11 mouse cellular contexts compared by ENCODE assay signal in genomic region chr13:71957811-71958351, GRCm38 (mm10). TPM values are rescaled to one million over a fixed set of nuclear protein-coding genes. Genes with fewer than 3 reads are reported as not detected.
DNase-seq lines count a peak whose midpoint lies in the region; ATAC-seq and TF ChIP-seq lines count a peak whose summit lies in the region.
"Had no signal": no experiment of that assay in that cellular context is flagged by ENCODE, and none has a peak within 500 bp of the region (broad histone marks: within the 10 kb centered on the region; RNA-seq: fewer than 3 reads in every experiment).

No protein-coding gene starts in this region.

- H3K27ac ChIP-seq in forebrain, embryonic 13.5 days = no peak overlapping the region
- no peak overlapping the region for H3K27ac ChIP-seq in forebrain, embryonic 11.5 days (ENCODE audit: low read depth, low read length)
- H3K27ac ChIP-seq in lung, embryonic 14.5 days (ENCODE audit: low read depth) = no peak overlapping the region
- no peak overlapping the region for H3K27ac ChIP-seq in limb, embryonic 11.5 days (replicated peaks; ENCODE audit: low read depth, low read length)
- H3K27ac ChIP-seq in neural tube, embryonic 15.5 days (replicated peaks) = no peak overlapping the region
- H3K27ac ChIP-seq: liver, embryonic 14.5 days; stomach, embryonic 15.5 days had no signal

- DNase-seq in forebrain, embryonic 11.5 days (ENCODE audit: low spot score) = no peak
- DNase-seq in lung, embryonic 14.5 days = no peak
- DNase-seq in lung, postnatal 25 days (ENCODE audit: low spot score) = no peak
- DNase-seq in limb, embryonic 11.5 days (ENCODE audit: low spot score) = peak; percentile 58
- DNase-seq in right cerebral cortex, postnatal 25 days = no peak
- DNase-seq: kidney, adult 8-10 months had no signal

- 0 out of 2 replicates have a peak overlapping the region, but pooled peaks have one; percentile 2 for H3K4me2 ChIP-seq in forebrain, embryonic 13.5 days
- no peak overlapping the region for H3K4me2 ChIP-seq in forebrain, embryonic 11.5 days (ENCODE audit: low read depth, low read length, severe bottlenecking)
- H3K4me2 ChIP-seq in lung, embryonic 14.5 days = peak overlapping the region; percentile 62
- no peak overlapping the region for H3K4me2 ChIP-seq in limb, embryonic 11.5 days (ENCODE audit: low read depth, severe bottlenecking)
- peak overlapping the region; percentile 50 for H3K4me2 ChIP-seq in neural tube, embryonic 15.5 days
- H3K4me2 ChIP-seq: stomach, embryonic 15.5 days had no signal

- TF ChIP-seq CTCF in lung, embryonic 14.5 days (IDR thresholded peaks at IDR 0.05; ENCODE audit: low read depth) = no peak

- no peaks in the 10 kb centered on the region for H3K36me3 ChIP-seq in forebrain, embryonic 13.5 days (ENCODE audit: poor library complexity, severe bottlenecking)
- no peaks in the 10 kb centered on the region for H3K36me3 ChIP-seq in forebrain, embryonic 11.5 days (ENCODE audit: control insufficient read depth, insufficient read depth, low read length)
- H3K36me3 ChIP-seq in lung, embryonic 14.5 days (ENCODE audit: insufficient read depth) = peaks cover 15% of the 10 kb centered on the region; the same call in 1 of the 2 replicates
- H3K36me3 ChIP-seq in limb, embryonic 11.5 days (ENCODE audit: control insufficient read depth, insufficient read depth, low read length) = no peaks in the 10 kb centered on the region
- no peaks in the 10 kb centered on the region for H3K36me3 ChIP-seq in neural tube, embryonic 15.5 days
- H3K36me3 ChIP-seq: stomach, embryonic 15.5 days had no signal

- peaks cover 22% of the 10 kb centered on the region for H3K4me1 ChIP-seq in forebrain, embryonic 13.5 days
- H3K4me1 ChIP-seq in forebrain, embryonic 11.5 days (replicated peaks; ENCODE audit: control insufficient read depth, insufficient read depth, low read length) = peaks cover 8% of the 10 kb centered on the region
- H3K4me1 ChIP-seq in lung, embryonic 14.5 days (ENCODE audit: insufficient read depth) = no peaks in the 10 kb centered on the region
- peaks cover 9% of the 10 kb centered on the region for H3K4me1 ChIP-seq in limb, embryonic 11.5 days (ENCODE audit: control insufficient read depth, insufficient read depth, low read length)
- peaks cover 25% of the 10 kb centered on the region for H3K4me1 ChIP-seq in neural tube, embryonic 15.5 days

- no peak overlapping the region for H3K9ac ChIP-seq in forebrain, embryonic 13.5 days
- no peak overlapping the region for H3K9ac ChIP-seq in forebrain, embryonic 11.5 days (ENCODE audit: low read length)
- peak overlapping the region; percentile 87 for H3K9ac ChIP-seq in lung, embryonic 14.5 days
- no peak overlapping the region for H3K9ac ChIP-seq in limb, embryonic 11.5 days (ENCODE audit: low read length)
- no peak overlapping the region for H3K9ac ChIP-seq in neural tube, embryonic 15.5 days (replicated peaks)
- H3K9ac ChIP-seq: liver, embryonic 14.5 days; stomach, embryonic 15.5 days had no signal

- ATAC-seq in forebrain, embryonic 13.5 days = no peak
- ATAC-seq in forebrain, embryonic 11.5 days (replicated peaks; ENCODE audit: low FRiP score) = no peak
- no peak for ATAC-seq in lung, embryonic 14.5 days (ENCODE audit: insufficient read depth)
- no peak for ATAC-seq in limb, embryonic 11.5 days (ENCODE audit: insufficient number of reproducible peaks, low FRiP score, low TSS enrichment, low read depth)
- ATAC-seq in neural tube, embryonic 15.5 days (ENCODE audit: low FRiP score) = no peak
- ATAC-seq in cerebellum, adult (ENCODE audit: insufficient number of reproducible peaks, low FRiP score, low TSS enrichment) = no peak

- no peak overlapping the region for H3K4me3 ChIP-seq in forebrain, embryonic 13.5 days
- H3K4me3 ChIP-seq in forebrain, embryonic 11.5 days (ENCODE audit: low read depth, low read length) = no peak overlapping the region
- peak overlapping the region; percentile 59 for H3K4me3 ChIP-seq in lung, embryonic 14.5 days (ENCODE audit: low read depth, low read length)
- no peak overlapping the region for H3K4me3 ChIP-seq in limb, embryonic 11.5 days (ENCODE audit: low read depth, low read length)
- peak overlapping the region; percentile 23 for H3K4me3 ChIP-seq in neural tube, embryonic 15.5 days (replicated peaks)
- H3K4me3 ChIP-seq: stomach, embryonic 15.5 days had no signal

- peaks cover 97% of the 10 kb centered on the region for H3K27me3 ChIP-seq in forebrain, embryonic 13.5 days
- peaks cover 84% of the 10 kb centered on the region for H3K27me3 ChIP-seq in forebrain, embryonic 11.5 days (ENCODE audit: control insufficient read depth, insufficient read depth, low read length)
- peaks cover 78% of the 10 kb centered on the region for H3K27me3 ChIP-seq in lung, embryonic 14.5 days (ENCODE audit: insufficient read depth, low read length)
- H3K27me3 ChIP-seq in limb, embryonic 11.5 days (ENCODE audit: control insufficient read depth, insufficient read depth, low read length) = peaks cover 76% of the 10 kb centered on the region
- H3K27me3 ChIP-seq in neural tube, embryonic 15.5 days (replicated peaks) = peaks cover 81% of the 10 kb centered on the region

- H3K9me3 ChIP-seq in forebrain, embryonic 13.5 days (replicated peaks) = no peaks in the 10 kb centered on the region
- no peaks in the 10 kb centered on the region for H3K9me3 ChIP-seq in forebrain, embryonic 11.5 days (ENCODE audit: control insufficient read depth, low read length)
- no peaks in the 10 kb centered on the region for H3K9me3 ChIP-seq in lung, embryonic 14.5 days (ENCODE audit: low read depth, low read length)
- no peaks in the 10 kb centered on the region for H3K9me3 ChIP-seq in limb, embryonic 11.5 days (ENCODE audit: control insufficient read depth, low read length)
- no peaks in the 10 kb centered on the region for H3K9me3 ChIP-seq in neural tube, embryonic 15.5 days (replicated peaks)
- H3K9me3 ChIP-seq: stomach, embryonic 15.5 days had no signal

- 2% methylated on average over 21 of the region's 21 CpGs for WGBS in forebrain, embryonic 13.5 days
- WGBS in forebrain, embryonic 11.5 days = 2% methylated on average over 21 of the region's 21 CpGs
- WGBS in lung, embryonic 14.5 days = 7% methylated on average over 21 of the region's 21 CpGs
- 1% methylated on average over 21 of the region's 21 CpGs for WGBS in limb, embryonic 11.5 days
- 13% methylated on average over 21 of the region's 21 CpGs for WGBS in neural tube, embryonic 15.5 days

RNA-seq across cellular contexts. Expression of gene Irx1, which starts 5.6 kb away (rescaled TPM):
- 0.38 and 0.50 TPM in 2 replicates for polyA plus RNA-seq in forebrain, embryonic 13.5 days (2015; fragmentation: Nextera tagmentation; extraction: Ambion mirVana)
- 0.45 and 0.68 TPM in 2 replicates for polyA plus RNA-seq in forebrain, embryonic 11.5 days (2014; fragmentation: Nextera tagmentation; extraction: Ambion mirVana)
- 8.7 and 10.0 TPM in 2 replicates for polyA plus RNA-seq in lung, embryonic 14.5 days (2014; fragmentation: Nextera tagmentation; extraction: Ambion mirVana)
- polyA plus RNA-seq in limb, embryonic 11.5 days (2014; fragmentation: Nextera tagmentation; extraction: Ambion mirVana) = 0.36 and 0.45 TPM in 2 replicates
- polyA plus RNA-seq in neural tube, embryonic 15.5 days (2015; fragmentation: Nextera tagmentation; extraction: Ambion mirVana) = 1.4 and 3.2 TPM in 2 replicates

Comparison
In these comparisons a context has a peak if more than half of its experiments do, and no peak if none do; other contexts are left out.
1. H3K4me2 ChIP-seq: peak in forebrain, embryonic 13.5 days (single experiment), lung, embryonic 14.5 days (single experiment) and neural tube, embryonic 15.5 days (single experiment); none in forebrain, embryonic 11.5 days (single experiment) and limb, embryonic 11.5 days (single experiment).
2. H3K4me3 ChIP-seq: peak in lung, embryonic 14.5 days (single experiment) and neural tube, embryonic 15.5 days (single experiment); none in forebrain, embryonic 13.5 days (single experiment), forebrain, embryonic 11.5 days (single experiment) and limb, embryonic 11.5 days (single experiment).